Mouse (Mus musculus) hindbrain, embryonic 16.5 days (tissue): Measurements from ENCODE around the gene Foxred1. TPM values are rescaled to one million over a fixed set of nuclear protein-coding genes. Genes with fewer than 3 reads are reported as not detected.

Experiments used
- ATAC-seq: fragments of 200-750 bp; cut with Nextera tagmentation; 2 replicates; pipeline ENCODE4 v1.8.0; 2017; ENCODE audit warnings: moderate TSS enrichment, moderate library complexity
- H3K27ac ChIP-seq: fragments of 300-500 bp; sonication (generic); 2 replicates; pipeline ENCODE4 v1.5.1; 2014; ENCODE audit warnings: low read depth, mild to moderate bottlenecking, control low read depth, low read length, moderate library complexity
- H3K27me3 ChIP-seq: fragments of 300-500 bp; sonication (generic); replicated peaks from 2 replicates; pipeline ENCODE4 v1.6.1; 2014; ENCODE audit warnings: low read length; ENCODE audit not compliant: control insufficient read depth, insufficient read depth
- H3K36me3 ChIP-seq: fragments of 300-500 bp; sonication (generic); 2 replicates; pipeline ENCODE4 v1.6.1; 2014; ENCODE audit warnings: mild to moderate bottlenecking, low read length, moderate library complexity, mixed read lengths; ENCODE audit not compliant: control insufficient read depth, insufficient read depth
- H3K4me1 ChIP-seq: fragments of 300-500 bp; sonication (generic); 2 replicates; pipeline ENCODE4 v1.6.1; 2014; ENCODE audit warnings: low read depth, low read length; ENCODE audit not compliant: control insufficient read depth, insufficient read depth
- H3K4me2 ChIP-seq: fragments of 300-500 bp; sonication (generic); 2 replicates; pipeline ENCODE4 v1.6.1; 2014; ENCODE audit warnings: mild to moderate bottlenecking, low read length, control low read depth, moderate library complexity
- H3K4me3 ChIP-seq: fragments of 300-500 bp; sonication (generic); 2 replicates; pipeline ENCODE4 v1.5.1; 2014; ENCODE audit warnings: mild to moderate bottlenecking, low read length, control low read depth, moderate library complexity
- H3K9ac ChIP-seq: fragments of 300-500 bp; sonication (generic); 2 replicates; pipeline ENCODE4 v1.6.1; 2014; ENCODE audit warnings: low read depth, mild to moderate bottlenecking, control low read depth, low read length, moderate library complexity
- H3K9me3 ChIP-seq: fragments of 300-500 bp; sonication (generic); 2 replicates; pipeline ENCODE4 v1.6.1; 2014; ENCODE audit warnings: mild to moderate bottlenecking, low read length, moderate library complexity; ENCODE audit not compliant: control insufficient read depth
- WGBS: fragments of 180-500 bp; shearing (Covaris S2); extraction: QIAGEN DNeasy Blood & Tissue Kit; methylation state at CpG from one replicate; pipeline ENCODE4 v1.1.7; 2014; 5-methylcytosine and 5-hydroxymethylcytosine counted together
- polyA plus RNA-seq: library from polyadenylated mRNA; unstranded; fragments of >200 nt; fragmentation: Nextera tagmentation; extraction: Ambion mirVana; gene quantifications from 2 replicates; pipeline ENCODE4 v1.2.1, GENCODE M21; 2015

The Foxred1 gene
- 48.0 and 51.4 TPM in 2 replicates for polyA plus RNA-seq

GRCm38 (mm10) chr9:35210542-35211474 lies at the start of gene Foxred1:
Foxred1 (minus strand) TSS chr9:35211055.
- peak; percentile 100 for ATAC-seq
- Histone ChIP-seq H3K4me2 (peak within 1 kb of the TSS; percentile 89), H3K4me3 (peak within 1 kb of the TSS; percentile 90), H3K4me1 (peaks cover 16% of the 10 kb centered on the region), H3K9me3 (no peaks in the 10 kb centered on the region), H3K27ac (peak within 1 kb of the TSS; percentile 95), H3K27me3 (no peaks in the 10 kb centered on the region), H3K9ac (peak within 1 kb of the TSS; percentile 89), H3K36me3 (peaks cover 32% of the 10 kb centered on the region)
- WGBS, result under 1% methylated on average over 69 of the region's 72 CpGs

GRCm38 (mm10) chr9:35257365-35257764 lies 46.5 kb upstream of the Foxred1 start:
- Histone ChIP-seq H3K4me2 (no peak overlapping the region), H3K4me3 (no peak overlapping the region)

DNA sequence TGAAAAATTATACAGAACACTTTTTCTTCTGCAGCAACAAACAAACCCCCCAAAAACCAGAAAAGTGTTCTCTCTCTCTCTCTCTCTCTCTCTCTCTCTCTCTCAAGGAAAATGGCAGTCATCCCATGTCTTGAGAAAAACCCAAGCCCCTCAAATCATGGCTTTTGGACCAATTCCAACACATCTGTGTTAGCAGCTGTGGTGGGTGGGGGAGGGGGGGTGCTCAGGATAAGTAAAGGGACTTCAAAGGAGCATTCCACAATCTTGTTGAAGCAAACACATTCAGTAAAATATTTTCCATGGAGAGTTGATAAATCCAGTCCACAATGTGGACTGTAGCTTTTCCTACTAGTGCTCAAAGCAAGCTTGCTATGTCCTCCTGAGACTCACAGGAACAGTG lies 38.6 kb upstream of the Foxred1 start:
- no peak overlapping the region for H3K4me3 ChIP-seq
- H3K4me2 ChIP-seq, result no peak overlapping the region
- 0 out of 2 replicates have a peak, but pooled peaks cover 2% of the 10 kb centered on the region for H3K36me3 ChIP-seq
- no peaks in the 10 kb centered on the region for H3K27me3 ChIP-seq
- H3K4me1 ChIP-seq, result no peaks in the 10 kb centered on the region
- no peak for ATAC-seq
- no peak overlapping the region for H3K27ac ChIP-seq
- no peak overlapping the region for H3K9ac ChIP-seq
- no peaks in the 10 kb centered on the region for H3K9me3 ChIP-seq

More at GRCm38 (mm10) chr9:35257365-35257764, 46.5 kb upstream of the Foxred1 start:
- 0 out of 2 replicates have a peak, but pooled peaks cover 2% of the 10 kb centered on the region for H3K36me3 ChIP-seq
- H3K9ac ChIP-seq, result no peak overlapping the region
- no peak for ATAC-seq
- H3K9me3 ChIP-seq, result no peaks in the 10 kb centered on the region
- H3K27ac ChIP-seq, result no peak overlapping the region
- WGBS, result 93% methylated on average over 7 of the region's 7 CpGs
- H3K27me3 ChIP-seq, result no peaks in the 10 kb centered on the region
- H3K4me1 ChIP-seq, result no peaks in the 10 kb centered on the region

DNA sequence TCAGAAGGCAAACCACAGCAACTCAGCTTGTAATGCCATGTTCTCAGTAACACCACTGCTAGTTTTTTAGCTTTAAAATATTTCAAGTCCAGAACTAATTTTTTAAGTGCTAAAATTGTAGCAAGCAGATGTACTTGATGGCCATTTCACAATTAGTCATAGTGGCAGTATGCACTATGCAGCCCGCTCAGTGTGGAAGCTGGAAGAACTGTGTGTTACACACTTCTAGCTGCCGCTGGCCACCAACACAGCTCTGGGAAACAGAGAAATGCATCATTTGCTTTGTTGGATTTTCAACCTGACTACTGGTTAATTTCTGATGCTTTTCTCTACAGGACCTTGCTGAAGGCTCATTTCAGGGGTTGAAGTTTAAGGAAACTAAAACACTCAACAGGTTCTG lies 36.5 kb upstream of the Foxred1 start:
- H3K4me1 ChIP-seq, result no peaks in the 10 kb centered on the region
- 0 out of 2 replicates have a peak, but pooled peaks cover 2% of the 10 kb centered on the region for H3K36me3 ChIP-seq
- H3K27me3 ChIP-seq, result no peaks in the 10 kb centered on the region
- ATAC-seq, result no peak
- WGBS, result 91% methylated on average over 2 of the region's 2 CpGs
- no peak overlapping the region for H3K4me2 ChIP-seq
- no peak overlapping the region for H3K9ac ChIP-seq
- H3K4me3 ChIP-seq, result no peak overlapping the region
- H3K27ac ChIP-seq, result no peak overlapping the region
- no peaks in the 10 kb centered on the region for H3K9me3 ChIP-seq

DNA sequence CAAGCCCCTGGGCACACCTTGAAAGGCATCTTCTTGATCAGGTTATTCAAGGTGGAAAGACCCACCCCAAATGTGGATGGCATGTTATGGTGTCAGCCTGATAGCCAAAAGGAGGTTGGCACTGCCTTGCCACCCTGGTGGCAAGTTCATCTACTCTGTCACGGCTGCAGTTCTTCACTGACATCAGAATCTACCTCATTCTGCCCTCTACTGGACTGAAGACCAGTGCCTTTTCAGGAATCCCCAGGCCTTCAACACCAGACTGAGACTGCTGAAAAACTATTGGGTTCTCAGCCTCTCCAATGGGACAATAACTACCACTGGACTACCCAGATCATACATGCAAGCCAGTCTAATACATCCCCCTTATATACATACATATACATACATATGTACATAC lies 28.9 kb upstream of the Foxred1 start:
- H3K27me3 ChIP-seq, result no peaks in the 10 kb centered on the region
- H3K9me3 ChIP-seq, result no peaks in the 10 kb centered on the region
- H3K36me3 ChIP-seq, result no peaks in the 10 kb centered on the region
- ATAC-seq, result no peak
- WGBS, result 65% methylated on average over 1 of the region's 1 CpGs
- H3K9ac ChIP-seq, result no peak overlapping the region
- H3K4me2 ChIP-seq, result no peak overlapping the region
- H3K4me3 ChIP-seq, result no peak overlapping the region
- H3K4me1 ChIP-seq, result no peaks in the 10 kb centered on the region
- no peak overlapping the region for H3K27ac ChIP-seq

- no peak for ATAC-seq
- no peak overlapping the region for H3K4me2 ChIP-seq
- H3K9me3 ChIP-seq, result no peaks in the 10 kb centered on the region
- 86% methylated on average over 6 of the region's 6 CpGs for WGBS
- no peaks in the 10 kb centered on the region for H3K4me1 ChIP-seq
- H3K9ac ChIP-seq, result no peak overlapping the region
- H3K27ac ChIP-seq, result 0 out of 2 replicates have a peak overlapping the region, but pooled peaks have one; percentile 12
- H3K27me3 ChIP-seq, result no peaks in the 10 kb centered on the region
- no peak overlapping the region for H3K4me3 ChIP-seq
- no peaks in the 10 kb centered on the region for H3K36me3 ChIP-seq
Observed at GRCm38 (mm10) chr9:35238915-35239571, 28.2 kb upstream of the Foxred1 start.

DNA sequence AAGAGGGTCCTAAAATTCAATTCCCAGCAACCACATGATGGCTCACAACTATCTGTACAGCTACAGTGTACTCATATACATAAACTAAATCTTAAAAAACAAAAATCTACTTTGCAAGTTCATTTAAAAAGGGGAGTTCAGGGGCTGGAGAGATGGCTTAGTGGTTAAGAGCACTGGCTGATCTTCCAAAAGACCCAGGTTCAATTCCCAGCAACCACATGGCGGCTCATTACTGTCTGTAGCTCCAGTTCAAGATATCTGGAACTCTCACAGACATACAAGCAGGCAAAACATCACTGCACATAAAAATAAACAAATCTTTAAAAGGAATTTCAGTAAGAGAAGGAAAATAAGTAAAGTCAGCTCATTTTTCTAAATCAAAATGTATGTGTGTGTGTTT lies 27.5 kb upstream of the Foxred1 start:
- H3K27me3 ChIP-seq, result no peaks in the 10 kb centered on the region
- WGBS, result 85% methylated on average over 1 of the region's 1 CpGs
- no peak overlapping the region for H3K9ac ChIP-seq
- peaks cover 2% of the 10 kb centered on the region; the same call in 1 of the 2 replicates for H3K36me3 ChIP-seq
- no peaks in the 10 kb centered on the region for H3K9me3 ChIP-seq
- H3K27ac ChIP-seq, result no peak overlapping the region
- H3K4me2 ChIP-seq, result no peak overlapping the region
- H3K4me3 ChIP-seq, result no peak overlapping the region
- ATAC-seq, result no peak
- H3K4me1 ChIP-seq, result no peaks in the 10 kb centered on the region

DNA sequence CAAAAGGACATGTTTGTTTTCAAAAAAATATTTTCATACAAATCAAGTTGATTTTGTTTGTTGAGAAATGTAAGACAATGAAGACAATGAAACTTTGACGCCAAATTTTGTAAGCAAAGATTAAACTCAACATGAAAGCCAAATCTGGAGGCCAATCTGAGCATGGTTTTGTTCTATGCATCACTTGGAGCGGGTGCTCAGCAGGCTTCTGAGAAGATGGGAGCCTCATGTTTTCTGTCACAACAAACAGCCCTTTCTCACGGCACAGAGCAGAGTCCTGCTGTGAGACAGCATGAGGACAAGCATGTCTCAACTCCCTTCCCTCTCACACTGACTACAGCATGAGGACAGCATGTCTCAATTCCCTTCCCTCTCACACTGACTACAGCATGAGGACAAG lies 25.1 kb upstream of the Foxred1 start:
- no peak overlapping the region for H3K27ac ChIP-seq
- 44% methylated on average over 3 of the region's 3 CpGs for WGBS

DNA sequence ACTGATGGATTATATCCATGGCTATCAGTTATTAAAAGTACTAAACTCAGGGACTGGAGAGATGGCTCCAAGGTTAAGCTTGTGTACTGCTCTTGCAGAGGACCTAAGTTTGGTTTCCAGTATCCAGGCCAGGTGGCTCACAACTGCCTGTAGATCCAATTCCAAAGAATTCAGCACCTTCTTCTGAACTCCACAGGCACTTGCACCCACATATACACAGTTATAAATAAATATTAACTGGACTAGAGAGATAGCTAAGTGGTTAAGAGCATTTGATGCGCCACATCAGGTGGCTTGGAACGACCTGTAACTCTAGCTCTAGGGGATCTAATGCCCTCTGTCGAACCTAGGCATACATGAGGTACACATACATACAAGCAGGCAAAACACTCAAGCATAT lies 17.8 kb upstream of the Foxred1 start:
- ATAC-seq, result no peak
- H3K27ac ChIP-seq, result no peak overlapping the region
- H3K9me3 ChIP-seq, result no peaks in the 10 kb centered on the region
- no peak overlapping the region for H3K4me2 ChIP-seq
- H3K27me3 ChIP-seq, result no peaks in the 10 kb centered on the region
- whole genome bisulfite sequencing, result 95% methylated on average over 3 of the region's 3 CpGs
- H3K9ac ChIP-seq, result no peak overlapping the region
- H3K4me1 ChIP-seq, result no peaks in the 10 kb centered on the region
- peaks cover 14% of the 10 kb centered on the region; the same call in 1 of the 2 replicates for H3K36me3 ChIP-seq
- no peak overlapping the region for H3K4me3 ChIP-seq

More for the DNA sequence above, 25.1 kb upstream of the Foxred1 start:
- peaks cover 11% of the 10 kb centered on the region; the same call in 1 of the 2 replicates for H3K36me3 ChIP-seq
- no peak overlapping the region for H3K4me3 ChIP-seq
- no peaks in the 10 kb centered on the region for H3K4me1 ChIP-seq
- no peaks in the 10 kb centered on the region for H3K9me3 ChIP-seq
- H3K4me2 ChIP-seq, result no peak overlapping the region
- ATAC-seq, result no peak
- H3K9ac ChIP-seq, result no peak overlapping the region
- H3K27me3 ChIP-seq, result no peaks in the 10 kb centered on the region
